Mouse (Mus musculus) layer of hippocampus, adult 9-10 months (tissue): ENCODE results near the gene Zfp870.
A peak's percentile ranks its signal among the peaks of the same experiment; 100 is the strongest.
"Not testable (repeated sequence)": the region's sequence is repeated elsewhere in the genome, so short reads cannot be mapped to it uniquely, and the experiment has no call there.

Source experiments
- DNase-seq: peaks from one replicate; pipeline ENCODE4 v3.0.0; 2022; ENCODE audit warnings: low spot score

Gene Zfp870

DNA sequence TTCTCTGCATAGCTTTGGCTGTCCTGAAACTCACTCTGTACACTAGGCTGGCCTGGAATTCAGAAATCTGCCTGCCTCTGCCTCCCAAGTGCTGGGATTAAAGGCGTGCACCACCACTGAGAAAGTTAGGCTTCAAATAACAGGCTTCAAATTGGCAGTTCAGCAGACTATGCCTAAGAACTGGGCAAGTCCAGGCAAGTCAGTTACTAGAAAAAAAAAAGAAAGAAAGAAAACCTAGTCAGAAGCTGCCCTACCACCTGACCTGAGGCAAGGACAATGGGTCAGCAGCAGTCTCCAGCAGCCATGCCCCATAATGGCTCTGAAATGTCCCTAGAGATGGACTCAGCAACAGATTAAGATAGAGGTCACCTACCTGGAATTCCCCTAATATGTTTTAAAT, 20.0 kb downstream of the Zfp870 start:
- DNase-seq: no peak

DNA sequence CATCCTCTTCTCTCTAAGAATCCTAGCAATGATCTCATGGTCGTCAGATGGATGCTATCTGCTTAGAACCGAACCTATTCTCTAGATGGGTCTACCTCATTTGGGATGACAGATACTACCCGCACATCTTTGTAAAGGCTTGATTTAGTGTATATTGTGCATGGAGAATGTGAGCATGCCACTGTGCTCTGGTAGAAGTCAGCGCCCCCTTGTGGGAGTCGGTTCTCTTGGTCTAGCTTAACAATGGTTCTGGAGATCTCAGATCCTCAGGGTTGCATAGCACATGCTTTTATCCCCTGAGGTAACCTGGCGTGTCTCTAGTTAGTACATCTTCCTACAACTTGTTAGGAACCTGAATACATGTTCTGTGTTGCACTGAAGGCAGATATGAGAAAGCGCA, 24.2 kb downstream of the Zfp870 start:
- DNase-seq: not testable (repeated sequence)

DNA sequence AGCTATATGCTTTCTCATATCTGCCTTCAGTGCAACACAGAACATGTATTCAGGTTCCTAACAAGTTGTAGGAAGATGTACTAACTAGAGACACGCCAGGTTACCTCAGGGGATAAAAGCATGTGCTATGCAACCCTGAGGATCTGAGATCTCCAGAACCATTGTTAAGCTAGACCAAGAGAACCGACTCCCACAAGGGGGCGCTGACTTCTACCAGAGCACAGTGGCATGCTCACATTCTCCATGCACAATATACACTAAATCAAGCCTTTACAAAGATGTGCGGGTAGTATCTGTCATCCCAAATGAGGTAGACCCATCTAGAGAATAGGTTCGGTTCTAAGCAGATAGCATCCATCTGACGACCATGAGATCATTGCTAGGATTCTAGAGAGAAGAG, 34.7 kb downstream of the Zfp870 start:
- not testable (repeated sequence) for DNase-seq

DNA sequence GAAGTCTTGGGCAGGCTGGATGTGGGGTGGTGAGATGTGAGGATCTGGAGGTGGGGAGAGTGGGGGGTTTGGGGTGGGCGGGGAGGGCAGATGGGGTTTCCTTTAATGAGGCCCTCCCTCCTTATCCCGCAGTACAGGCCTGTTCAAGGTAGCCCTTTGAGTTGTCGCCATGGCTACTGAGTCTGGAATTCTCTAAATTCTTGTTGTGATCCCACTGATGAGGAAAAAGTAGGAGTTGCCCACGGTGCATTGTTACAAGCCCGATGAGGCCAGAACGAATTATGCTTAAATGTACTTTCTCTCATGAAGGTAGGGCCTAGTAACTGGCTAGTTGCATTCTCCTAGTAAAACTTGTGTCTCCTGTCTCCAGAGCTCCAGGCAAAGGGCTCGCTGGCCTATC, 39.9 kb downstream of the Zfp870 start:
- DNase-seq: no peak

DNA sequence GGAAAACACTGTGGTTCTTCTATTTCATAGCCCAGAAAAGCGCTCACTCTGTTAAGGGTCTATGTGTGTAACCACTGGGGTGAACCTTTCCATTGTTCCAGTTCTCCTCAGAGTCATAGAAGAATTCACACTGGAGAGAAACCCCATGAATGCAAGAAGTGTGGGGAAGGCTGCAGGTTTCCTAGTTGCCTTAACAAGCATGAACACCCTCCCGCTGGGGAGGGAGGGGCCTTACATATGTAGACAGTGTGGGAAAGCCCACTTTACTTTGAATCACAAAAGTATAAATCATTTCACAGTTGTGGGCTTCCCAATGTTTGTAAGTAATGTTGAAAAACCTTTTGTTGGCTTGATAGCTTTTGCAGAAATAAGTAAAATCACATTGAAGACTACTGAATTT, 50.1 kb downstream of the Zfp870 start:
- DNase-seq: no peak

DNA sequence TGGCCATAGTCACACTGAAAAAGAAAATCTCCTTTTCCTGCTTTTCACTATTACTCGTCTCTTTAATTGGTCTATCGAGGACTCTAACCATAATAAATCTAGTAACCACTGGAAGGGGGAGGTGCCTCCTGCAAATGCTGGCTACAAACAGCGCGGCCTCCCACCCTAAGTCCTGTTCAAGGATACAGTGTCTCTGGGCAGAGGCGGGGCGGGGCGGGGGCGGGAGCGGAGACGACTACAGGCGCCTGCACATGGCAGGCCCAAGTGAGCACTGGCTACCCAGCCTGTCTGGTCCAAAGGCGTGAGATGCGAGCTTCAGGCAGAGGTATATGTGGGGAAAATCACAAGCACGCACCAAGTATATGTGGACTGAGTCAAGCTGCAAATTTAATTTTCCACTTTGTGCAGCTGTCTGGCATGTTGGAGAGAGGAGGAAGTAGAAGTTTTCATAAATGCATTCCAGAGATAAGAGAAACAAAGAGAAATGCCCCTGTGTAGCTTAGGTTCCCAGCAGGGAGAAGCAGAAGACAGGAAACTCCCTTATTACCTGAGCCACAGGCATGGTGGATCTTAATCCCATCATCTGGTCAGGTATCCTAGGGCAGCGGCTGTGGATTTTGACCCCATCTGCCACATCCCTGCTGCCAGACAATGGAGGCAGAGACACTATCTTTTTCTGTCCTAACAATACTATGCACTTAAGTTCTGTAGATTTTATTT, 52.2 kb downstream of the Zfp870 start:
- DNase-seq: no peak

DNA sequence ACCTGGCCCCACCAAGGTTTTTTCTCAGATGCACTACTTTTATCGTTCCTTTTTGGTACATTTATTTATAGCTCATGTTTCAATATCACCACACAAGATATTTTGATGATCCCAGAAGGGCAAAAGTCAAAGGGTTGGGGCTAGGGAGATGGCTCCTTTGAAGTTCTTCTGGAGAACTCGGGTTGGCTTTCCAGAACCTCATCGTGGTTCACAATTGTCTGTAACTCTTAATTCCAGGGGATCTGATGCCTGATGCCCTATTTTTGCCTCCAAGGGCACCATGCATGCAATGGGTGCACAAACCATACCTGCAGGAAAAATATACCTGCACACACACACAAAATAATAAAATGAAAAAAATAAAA, 61.0 kb downstream of the Zfp870 start:
- DNase-seq: no peak

DNA sequence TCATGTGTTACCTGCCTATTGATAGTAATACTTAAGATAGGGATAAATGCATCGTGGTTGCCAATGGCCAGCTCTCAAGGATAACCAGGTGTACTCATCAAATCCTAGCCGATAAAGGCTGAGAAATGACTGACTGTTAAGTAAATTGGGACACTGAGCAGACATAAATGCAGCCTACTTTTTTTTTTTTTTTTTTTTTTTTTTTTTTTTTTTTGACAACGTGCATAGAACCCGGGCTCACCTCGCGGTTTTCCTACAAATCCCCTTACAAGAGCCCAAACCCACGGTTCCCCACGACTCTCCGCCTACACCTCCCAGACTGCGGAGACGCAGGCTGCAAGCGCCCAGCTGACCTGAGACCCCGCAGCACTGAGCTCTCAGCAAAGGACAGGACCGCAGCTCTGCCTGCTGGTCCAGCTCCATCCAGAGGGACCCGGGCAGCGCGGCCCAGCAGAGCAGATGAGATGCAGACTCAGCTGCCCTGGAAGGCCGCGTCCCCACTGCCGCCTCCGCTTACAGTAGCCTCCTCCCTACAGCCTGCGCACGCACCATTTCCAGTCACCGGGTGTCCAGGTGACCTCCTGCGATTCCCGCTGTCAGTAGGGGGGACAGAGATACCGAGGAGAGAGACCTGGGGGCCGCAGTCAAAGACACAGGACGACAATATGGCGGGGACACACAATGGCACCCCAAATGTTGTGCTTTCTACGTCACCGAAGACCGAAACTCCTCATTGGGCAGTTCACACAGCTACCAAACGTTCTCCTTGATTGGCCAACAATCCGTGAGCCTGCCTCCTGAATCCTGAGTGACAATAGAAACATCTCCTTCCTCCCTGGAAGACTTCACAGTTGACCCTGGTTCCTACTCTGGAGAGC, 61.7 kb downstream of the Zfp870 start, which contains the start of gene Zfp799:
Zfp799 (minus strand) TSS at position 722 of the 878 bp plus-strand sequence.
- peak; percentile 62 for DNase-seq
